Mouse (Mus musculus) megakaryocyte-erythroid progenitor cell, adult 5-6 weeks (primary cell): ENCODE data around the gene Babam2. TPM values are rescaled to one million over a fixed set of nuclear protein-coding genes. Genes with fewer than 3 reads are reported as not detected.

Experiments used
- ATAC-seq: replicated peaks from 2 replicates; pipeline ENCODE4 v1.8.0; 2016; ENCODE audit warnings: mild to moderate bottlenecking, inconsistent platforms; ENCODE audit not compliant: severe bottlenecking, poor library complexity, low FRiP score, low TSS enrichment
- total RNA-seq, 2 experiments: library from RNA; stranded (forward) in 1 of 2; stranded (reverse) in 1 of 2; fragments of 200-1000, 215-1000 nt in 1 of 2; fragments of >200 nt in 1 of 2; fragmentation: Nextera tagmentation in 1 of 2; gene quantifications; 2 replicates each; pipeline ENCODE4 v1.2.3; 2014 to 2017

The Babam2 gene
- total RNA-seq, 2 experiments from 2014 or later, result 50.5 to 82.0 TPM

- ATAC-seq, result no peak
Measured at GRCm38 (mm10) chr5:31908818-31909217, 211.3 kb downstream of the Babam2 start.

GRCm38 (mm10) chr5:31916241-31916640, 218.8 kb downstream of the Babam2 start:
- ATAC-seq, result no peak

GRCm38 (mm10) chr5:31918566-31918965, 221.1 kb downstream of the Babam2 start:
- no peak for ATAC-seq

- ATAC-seq, result no peak
Measured at GRCm38 (mm10) chr5:31920129-31920528, 222.6 kb downstream of the Babam2 start.

- ATAC-seq, result no peak
Measured at GRCm38 (mm10) chr5:31920890-31921289, 223.4 kb downstream of the Babam2 start.

- ATAC-seq, result no peak
Measured at GRCm38 (mm10) chr5:31924075-31924474, 226.6 kb downstream of the Babam2 start.

- ATAC-seq, result no peak
Measured at GRCm38 (mm10) chr5:31926551-31926950, 229.1 kb downstream of the Babam2 start.

GRCm38 (mm10) chr5:31929007-31929406, 231.5 kb downstream of the Babam2 start:
- no peak for ATAC-seq

GRCm38 (mm10) chr5:31931127-31931625, 233.7 kb downstream of the Babam2 start:
- ATAC-seq, result no peak

- no peak for ATAC-seq
Measured at GRCm38 (mm10) chr5:31931637-31932036, 234.2 kb downstream of the Babam2 start.

GRCm38 (mm10) chr5:31933296-31933695, 235.8 kb downstream of the Babam2 start:
- ATAC-seq, result no peak

- ATAC-seq, result no peak
Measured at GRCm38 (mm10) chr5:31934397-31934796, 236.9 kb downstream of the Babam2 start.

GRCm38 (mm10) chr5:31935936-31936335, 238.5 kb downstream of the Babam2 start:
- no peak for ATAC-seq

- no peak for ATAC-seq
Measured at GRCm38 (mm10) chr5:31936523-31936922, 239.0 kb downstream of the Babam2 start.

GRCm38 (mm10) chr5:31940876-31941275, 243.4 kb downstream of the Babam2 start:
- no peak for ATAC-seq

- ATAC-seq, result no peak
Measured at GRCm38 (mm10) chr5:31947185-31947584, 249.7 kb downstream of the Babam2 start.

GRCm38 (mm10) chr5:31949389-31949788, 251.9 kb downstream of the Babam2 start:
- ATAC-seq, result no peak

- ATAC-seq, result no peak
Measured at GRCm38 (mm10) chr5:31950532-31950931, 253.0 kb downstream of the Babam2 start.

GRCm38 (mm10) chr5:31955184-31955583, 257.7 kb downstream of the Babam2 start:
- no peak for ATAC-seq

GRCm38 (mm10) chr5:31956336-31956735, 258.9 kb downstream of the Babam2 start:
- ATAC-seq, result no peak

- ATAC-seq, result no peak
Measured at GRCm38 (mm10) chr5:31959886-31960285, 262.4 kb downstream of the Babam2 start.

- no peak for ATAC-seq
Measured at GRCm38 (mm10) chr5:31961423-31961822, 263.9 kb downstream of the Babam2 start.
